In genomic region chr11:20896277-20897123, GRCm38 (mm10) we compare ENCODE assay signal across 8 mouse cellular contexts.
DNase-seq lines count a peak whose midpoint lies in the region; ATAC-seq lines count a peak whose summit lies in the region.

No protein-coding gene starts in this region.

- intact Hi-C loops in left cerebral cortex, postnatal 36 days (cut with DNase I), result no loop called here

- DNase-seq in MEL-GATA-1-ER (ENCODE audit: extremely low read depth, low read depth), result peak; percentile 77
- DNase-seq in adrenal gland, postnatal 10 days, result peak; percentile 72
- DNase-seq in kidney, postnatal 36 days, result peak; percentile 57 to 65
- no peak for DNase-seq in left cerebral cortex, postnatal 36 days (ENCODE audit: low spot score in 2 of 2)
- no peak for DNase-seq in embryo, embryonic 10.5 days (ENCODE audit: low spot score)
- DNase-seq in embryo, embryonic 9.5 days (ENCODE audit: extremely low spot score), result no peak

- no peak overlapping the region for H3K4me3 ChIP-seq in heart, embryonic 11.5 days (ENCODE audit: low read depth, low read length)
- H3K4me3 ChIP-seq in midbrain, embryonic 16.5 days (ENCODE audit: low read depth, low read length), result no peak overlapping the region

- H3K9me3 ChIP-seq in heart, embryonic 11.5 days (replicated peaks; ENCODE audit: control insufficient read depth, low read length), result no peaks in the 10 kb centered on the region
- no peaks in the 10 kb centered on the region for H3K9me3 ChIP-seq in midbrain, embryonic 16.5 days (replicated peaks; ENCODE audit: control insufficient read depth, low read length, poor library complexity, severe bottlenecking)

- peak overlapping the region; percentile 66 for H3K27ac ChIP-seq in heart, embryonic 11.5 days (ENCODE audit: low read depth, low read length)
- H3K27ac ChIP-seq in midbrain, embryonic 16.5 days (ENCODE audit: low read length), result no peak overlapping the region

- no peak overlapping the region; the same call in 1 of the 2 replicates for H3K9ac ChIP-seq in heart, embryonic 11.5 days (ENCODE audit: low read depth, low read length)
- no peak overlapping the region for H3K9ac ChIP-seq in midbrain, embryonic 16.5 days (ENCODE audit: low read depth, low read length)

- H3K36me3 ChIP-seq in heart, embryonic 11.5 days (ENCODE audit: control insufficient read depth, insufficient read depth, low read length), result no peaks in the 10 kb centered on the region
- H3K36me3 ChIP-seq in midbrain, embryonic 16.5 days (ENCODE audit: control insufficient read depth, insufficient read depth, low read length), result no peaks in the 10 kb centered on the region

- 26% methylated on average over 11 of the region's 11 CpGs for WGBS in heart, embryonic 11.5 days (ENCODE audit: insufficient replicate concordance)
- WGBS in midbrain, embryonic 16.5 days, result 63% methylated on average over 11 of the region's 11 CpGs

- no peak overlapping the region; the same call in 1 of the 2 replicates for H3K4me2 ChIP-seq in heart, embryonic 11.5 days
- H3K4me2 ChIP-seq in midbrain, embryonic 16.5 days (ENCODE audit: low read length), result no peak overlapping the region

- peak; percentile 67 for ATAC-seq in heart, embryonic 11.5 days (replicated peaks; ENCODE audit: insufficient number of reproducible peaks, low FRiP score, low TSS enrichment)
- ATAC-seq in midbrain, embryonic 16.5 days, result 0 out of 2 replicates have a peak, but pooled peaks have one; percentile 41

- peaks cover 9% of the 10 kb centered on the region; the same call in 1 of the 2 replicates for H3K4me1 ChIP-seq in heart, embryonic 11.5 days (ENCODE audit: control insufficient read depth, insufficient read depth, low read length)
- no peaks in the 10 kb centered on the region for H3K4me1 ChIP-seq in midbrain, embryonic 16.5 days (ENCODE audit: control insufficient read depth, insufficient read depth, low read length)

- no peaks in the 10 kb centered on the region for H3K27me3 ChIP-seq in heart, embryonic 11.5 days (ENCODE audit: control insufficient read depth, insufficient read depth, low read length)
- no peaks in the 10 kb centered on the region for H3K27me3 ChIP-seq in midbrain, embryonic 16.5 days (ENCODE audit: control insufficient read depth, insufficient read depth, low read depth, low read length)

Comparison
In these comparisons a context has a peak if more than half of its experiments do, and no peak if none do; other contexts are left out.
1. DNase-seq: peak in MEL-GATA-1-ER (single experiment), adrenal gland, postnatal 10 days (single experiment) and kidney, postnatal 36 days (2 of 2); none in left cerebral cortex, postnatal 36 days (0 of 2), embryo, embryonic 10.5 days (single experiment) and embryo, embryonic 9.5 days (single experiment).